Mouse (Mus musculus): Measurements from ENCODE around the gene Zcchc2. TPM values are rescaled to one million over a fixed set of nuclear protein-coding genes. Genes with fewer than 3 reads are reported as not detected.

Zcchc2 gene
- polyA plus RNA-seq, 1 experiment from 2014 or later, result 1.5 TPM

DNA sequence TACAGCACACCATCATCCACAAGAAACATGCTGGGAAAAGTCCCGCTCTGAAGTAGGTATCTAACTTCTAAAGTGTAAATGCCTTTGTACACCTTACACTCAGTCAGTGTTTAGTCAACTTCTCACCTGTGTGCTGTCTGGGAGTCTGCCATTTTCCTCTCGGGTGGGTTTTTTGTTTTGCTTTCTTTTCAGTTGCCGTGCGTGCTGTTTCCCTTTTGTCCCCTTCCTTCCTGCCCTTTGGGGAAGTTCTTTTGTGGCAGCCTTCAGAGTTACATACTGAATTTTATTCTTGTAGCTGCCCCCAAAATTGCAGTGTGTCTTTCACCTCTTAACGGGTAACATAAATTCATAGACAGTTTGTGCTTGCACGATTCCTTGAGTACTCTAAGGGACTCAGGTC lies 29.6 kb downstream of the Zcchc2 start:
- DNase-seq (ENCODE audit: low spot score) (no peak), ATAC-seq (ENCODE audit: insufficient number of reproducible peaks, low FRiP score, low TSS enrichment, low read depth) (no peak)
- H3K4me2 ChIP-seq (ENCODE audit: low read depth, severe bottlenecking), result no peak overlapping the region
- H3K9ac ChIP-seq (ENCODE audit: low read length), result no peak overlapping the region
- 93% methylated on average over 6 of the region's 6 CpGs for WGBS
- H3K27ac ChIP-seq (replicated peaks; ENCODE audit: low read depth, low read length), result no peak overlapping the region
- H3K27me3 ChIP-seq (ENCODE audit: control insufficient read depth, insufficient read depth, low read length), result no peaks in the 10 kb centered on the region
- no peaks in the 10 kb centered on the region for H3K4me1 ChIP-seq (ENCODE audit: control insufficient read depth, insufficient read depth, low read length)
- no peaks in the 10 kb centered on the region for H3K9me3 ChIP-seq (ENCODE audit: control insufficient read depth, low read length)
- no peaks in the 10 kb centered on the region; the same call in 1 of the 2 replicates for H3K36me3 ChIP-seq (ENCODE audit: control insufficient read depth, insufficient read depth, low read length)
- H3K4me3 ChIP-seq (ENCODE audit: low read depth, low read length), result no peak overlapping the region

DNA sequence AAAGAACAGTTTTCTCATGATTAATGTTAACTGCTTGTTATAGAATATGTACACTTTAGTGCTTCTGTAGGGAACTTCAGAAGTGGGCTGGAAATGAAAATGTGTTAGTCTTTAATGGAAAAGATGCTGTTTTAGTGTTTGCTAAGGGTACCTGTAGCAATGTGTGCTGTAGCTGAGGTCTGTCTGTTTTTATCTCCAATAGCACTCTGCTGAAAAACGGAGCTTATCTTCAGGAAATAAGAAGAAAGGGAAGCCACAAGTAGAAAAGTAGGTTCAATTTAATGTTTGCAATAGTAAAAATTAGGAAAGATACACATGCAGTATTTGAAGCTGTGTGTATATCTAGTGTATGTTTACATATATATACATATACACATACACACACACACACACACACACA lies 32.8 kb downstream of the Zcchc2 start:
- Histone ChIP-seq H3K4me3 (ENCODE audit: low read depth, low read length) (no peak overlapping the region), H3K36me3 (ENCODE audit: control insufficient read depth, insufficient read depth, low read length) (no peaks in the 10 kb centered on the region; the same call in 1 of the 2 replicates), H3K9me3 (ENCODE audit: control insufficient read depth, low read length) (no peaks in the 10 kb centered on the region), H3K9ac (ENCODE audit: low read length) (no peak overlapping the region), H3K4me1 (ENCODE audit: control insufficient read depth, insufficient read depth, low read length) (no peaks in the 10 kb centered on the region), H3K4me2 (ENCODE audit: low read depth, severe bottlenecking) (no peak overlapping the region), H3K27ac (replicated peaks; ENCODE audit: low read depth, low read length) (no peak overlapping the region), H3K27me3 (ENCODE audit: control insufficient read depth, insufficient read depth, low read length) (no peaks in the 10 kb centered on the region)
- 95% methylated on average over 1 of the region's 1 CpGs for WGBS
- ATAC-seq (ENCODE audit: insufficient number of reproducible peaks, low FRiP score, low TSS enrichment, low read depth) (no peak), DNase-seq (ENCODE audit: low spot score) (no peak)

DNA sequence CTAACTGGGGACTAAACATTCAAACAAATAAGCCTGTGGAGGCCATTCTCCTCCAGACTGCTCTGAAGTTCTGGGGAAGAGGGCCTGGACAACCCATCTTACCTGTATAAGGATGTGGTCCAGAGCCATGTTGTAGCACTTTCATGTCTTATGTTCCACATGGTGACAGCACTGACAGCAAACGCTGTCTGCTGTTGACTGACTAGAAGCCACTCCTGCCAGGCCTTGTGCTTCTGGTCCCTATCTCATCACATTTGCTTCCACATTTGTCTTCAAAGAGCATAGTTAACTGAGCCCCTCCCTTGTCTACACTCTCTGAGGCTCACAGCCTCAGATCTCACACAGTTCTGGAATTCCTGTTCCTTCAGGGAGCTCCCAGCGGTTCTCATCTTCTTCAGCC lies 34.0 kb downstream of the Zcchc2 start:
- 81% methylated on average over 2 of the region's 2 CpGs for WGBS

DNA sequence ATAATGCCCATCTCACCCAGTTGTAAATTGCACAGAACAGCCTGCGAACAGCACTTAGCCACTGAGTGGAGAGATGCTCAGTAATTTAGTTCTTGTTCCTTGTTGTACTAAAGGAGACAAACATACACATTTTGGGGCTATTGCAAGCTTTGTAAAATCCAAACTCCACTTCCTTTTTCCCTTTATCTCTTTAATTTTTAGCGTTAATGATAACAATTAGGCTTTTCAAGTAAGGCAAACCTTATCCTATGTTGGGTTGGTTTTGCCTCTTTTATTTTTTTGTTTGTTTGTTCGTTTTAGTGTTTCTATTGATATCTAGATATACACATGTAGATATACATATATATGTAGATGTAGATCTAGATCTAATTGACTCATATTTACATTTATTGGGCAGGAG lies 34.6 kb downstream of the Zcchc2 start:
- Histone ChIP-seq H3K36me3 (ENCODE audit: control insufficient read depth, insufficient read depth, low read length) (no peaks in the 10 kb centered on the region; the same call in 1 of the 2 replicates), H3K27me3 (ENCODE audit: control insufficient read depth, insufficient read depth, low read length) (no peaks in the 10 kb centered on the region), H3K9me3 (ENCODE audit: control insufficient read depth, low read length) (no peaks in the 10 kb centered on the region), H3K4me2 (ENCODE audit: low read depth, severe bottlenecking) (no peak overlapping the region), H3K4me3 (ENCODE audit: low read depth, low read length) (no peak overlapping the region), H3K27ac (replicated peaks; ENCODE audit: low read depth, low read length) (no peak overlapping the region), H3K4me1 (ENCODE audit: control insufficient read depth, insufficient read depth, low read length) (no peaks in the 10 kb centered on the region), H3K9ac (ENCODE audit: low read length) (no peak overlapping the region)
- DNase-seq (ENCODE audit: low spot score) (no peak), ATAC-seq (ENCODE audit: insufficient number of reproducible peaks, low FRiP score, low TSS enrichment, low read depth) (no peak)
- WGBS, result 92% methylated on average over 3 of the region's 3 CpGs

More for the DNA sequence above, 34.0 kb downstream of the Zcchc2 start:
- Histone ChIP-seq H3K27me3 (ENCODE audit: control insufficient read depth, insufficient read depth, low read length) (no peaks in the 10 kb centered on the region), H3K4me3 (ENCODE audit: low read depth, low read length) (no peak overlapping the region), H3K9me3 (ENCODE audit: control insufficient read depth, low read length) (no peaks in the 10 kb centered on the region), H3K4me2 (ENCODE audit: low read depth, severe bottlenecking) (no peak overlapping the region), H3K9ac (ENCODE audit: low read length) (no peak overlapping the region), H3K27ac (replicated peaks; ENCODE audit: low read depth, low read length) (no peak overlapping the region), H3K36me3 (ENCODE audit: control insufficient read depth, insufficient read depth, low read length) (no peaks in the 10 kb centered on the region; the same call in 1 of the 2 replicates), H3K4me1 (ENCODE audit: control insufficient read depth, insufficient read depth, low read length) (no peaks in the 10 kb centered on the region)
- ATAC-seq (ENCODE audit: insufficient number of reproducible peaks, low FRiP score, low TSS enrichment, low read depth), result no peak
- no peak for DNase-seq (ENCODE audit: low spot score)

DNA sequence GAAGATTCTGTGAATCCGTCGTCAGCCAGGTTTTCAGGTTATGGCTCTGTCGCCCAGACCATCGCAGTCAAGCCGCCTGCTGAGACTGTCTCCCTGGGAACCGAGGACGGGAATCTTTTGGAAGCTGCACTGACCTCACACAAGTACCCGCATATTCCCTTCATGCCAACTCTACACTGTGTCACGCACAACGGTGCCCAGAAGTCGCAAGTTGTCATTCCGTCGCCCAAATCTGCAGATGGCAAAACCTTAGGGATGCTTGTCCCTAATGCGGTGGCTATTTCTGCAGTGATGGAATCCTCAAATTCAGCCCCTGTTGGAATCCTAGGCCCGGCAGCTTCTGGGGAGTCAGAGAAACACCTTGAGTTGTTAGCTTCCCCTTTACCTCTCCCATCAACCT lies 39.6 kb downstream of the Zcchc2 start:
- H3K36me3 ChIP-seq (ENCODE audit: control insufficient read depth, insufficient read depth, low read length), result peaks cover 6% of the 10 kb centered on the region; the same call in 1 of the 2 replicates
- H3K9ac ChIP-seq (ENCODE audit: low read length), result no peak overlapping the region
- ATAC-seq (ENCODE audit: insufficient number of reproducible peaks, low FRiP score, low TSS enrichment, low read depth) (no peak), DNase-seq (ENCODE audit: low spot score) (no peak)
- H3K9me3 ChIP-seq (ENCODE audit: control insufficient read depth, low read length), result no peaks in the 10 kb centered on the region
- no peak overlapping the region for H3K4me2 ChIP-seq (ENCODE audit: low read depth, severe bottlenecking)
- 95% methylated on average over 15 of the region's 15 CpGs for WGBS
- H3K4me3 ChIP-seq (ENCODE audit: low read depth, low read length), result no peak overlapping the region
- no peaks in the 10 kb centered on the region for H3K4me1 ChIP-seq (ENCODE audit: control insufficient read depth, insufficient read depth, low read length)
- H3K27ac ChIP-seq (replicated peaks; ENCODE audit: low read depth, low read length), result no peak overlapping the region
- H3K27me3 ChIP-seq (ENCODE audit: control insufficient read depth, insufficient read depth, low read length), result no peaks in the 10 kb centered on the region

DNA sequence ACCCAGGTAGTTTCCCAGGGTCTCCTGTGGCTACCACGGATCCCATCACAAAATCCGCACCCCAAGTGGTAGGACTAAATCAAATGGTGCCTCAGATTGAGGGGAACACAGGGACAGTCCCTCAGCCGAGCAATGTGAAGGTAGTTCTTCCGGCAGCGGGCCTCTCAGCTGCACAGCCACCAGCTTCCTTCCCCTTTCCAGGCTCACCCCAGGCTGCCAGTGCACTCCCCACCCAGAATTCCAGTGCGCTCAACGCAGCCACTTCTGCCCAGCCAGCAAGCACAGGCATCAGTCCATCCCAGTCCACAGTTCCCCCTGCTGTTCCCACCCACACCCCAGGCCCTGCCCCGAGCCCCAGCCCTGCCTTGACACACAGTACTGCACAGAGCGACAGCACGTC lies 40.1 kb downstream of the Zcchc2 start:
- WGBS, result 94% methylated on average over 10 of the region's 10 CpGs
- no peak overlapping the region for H3K9ac ChIP-seq (ENCODE audit: low read length)
- ATAC-seq (ENCODE audit: insufficient number of reproducible peaks, low FRiP score, low TSS enrichment, low read depth), result no peak

DNA sequence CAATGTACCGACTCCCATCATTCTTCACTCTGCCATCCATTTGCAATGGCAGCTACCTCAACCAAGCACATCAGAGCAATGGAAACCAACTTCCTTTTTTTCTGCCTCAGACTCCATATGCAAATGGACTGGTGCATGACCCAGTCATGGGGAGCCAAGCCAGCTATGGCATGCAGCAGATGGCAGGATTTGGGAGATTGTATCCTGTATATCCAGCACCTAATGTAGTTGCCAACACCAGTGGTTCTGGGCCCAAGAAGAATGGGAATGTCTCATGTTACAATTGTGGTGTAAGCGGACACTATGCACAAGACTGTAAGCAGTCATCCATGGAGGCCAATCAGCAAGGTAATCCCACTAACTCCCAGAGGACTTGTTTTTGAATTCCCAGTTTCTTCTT lies 40.7 kb downstream of the Zcchc2 start:
- Histone ChIP-seq H3K27me3 (ENCODE audit: control insufficient read depth, insufficient read depth, low read length) (no peaks in the 10 kb centered on the region), H3K4me2 (ENCODE audit: low read depth, severe bottlenecking) (no peak overlapping the region), H3K9ac (ENCODE audit: low read length) (no peak overlapping the region), H3K27ac (replicated peaks; ENCODE audit: low read depth, low read length) (no peak overlapping the region), H3K9me3 (ENCODE audit: control insufficient read depth, low read length) (no peaks in the 10 kb centered on the region), H3K36me3 (ENCODE audit: control insufficient read depth, insufficient read depth, low read length) (peaks cover 6% of the 10 kb centered on the region; the same call in 1 of the 2 replicates), H3K4me1 (ENCODE audit: control insufficient read depth, insufficient read depth, low read length) (no peaks in the 10 kb centered on the region), H3K4me3 (ENCODE audit: low read depth, low read length) (no peak overlapping the region)
- DNase-seq (ENCODE audit: low spot score) (no peak), ATAC-seq (ENCODE audit: insufficient number of reproducible peaks, low FRiP score, low TSS enrichment, low read depth) (no peak)
- 91% methylated on average over 2 of the region's 2 CpGs for WGBS

More for the DNA sequence above, 40.1 kb downstream of the Zcchc2 start:
- no peak for DNase-seq (ENCODE audit: low spot score)
- Histone ChIP-seq H3K9me3 (ENCODE audit: control insufficient read depth, low read length) (no peaks in the 10 kb centered on the region), H3K27ac (replicated peaks; ENCODE audit: low read depth, low read length) (no peak overlapping the region), H3K4me2 (ENCODE audit: low read depth, severe bottlenecking) (no peak overlapping the region), H3K27me3 (ENCODE audit: control insufficient read depth, insufficient read depth, low read length) (no peaks in the 10 kb centered on the region), H3K36me3 (ENCODE audit: control insufficient read depth, insufficient read depth, low read length) (peaks cover 6% of the 10 kb centered on the region; the same call in 1 of the 2 replicates), H3K4me1 (ENCODE audit: control insufficient read depth, insufficient read depth, low read length) (no peaks in the 10 kb centered on the region), H3K4me3 (ENCODE audit: low read depth, low read length) (no peak overlapping the region)

DNA sequence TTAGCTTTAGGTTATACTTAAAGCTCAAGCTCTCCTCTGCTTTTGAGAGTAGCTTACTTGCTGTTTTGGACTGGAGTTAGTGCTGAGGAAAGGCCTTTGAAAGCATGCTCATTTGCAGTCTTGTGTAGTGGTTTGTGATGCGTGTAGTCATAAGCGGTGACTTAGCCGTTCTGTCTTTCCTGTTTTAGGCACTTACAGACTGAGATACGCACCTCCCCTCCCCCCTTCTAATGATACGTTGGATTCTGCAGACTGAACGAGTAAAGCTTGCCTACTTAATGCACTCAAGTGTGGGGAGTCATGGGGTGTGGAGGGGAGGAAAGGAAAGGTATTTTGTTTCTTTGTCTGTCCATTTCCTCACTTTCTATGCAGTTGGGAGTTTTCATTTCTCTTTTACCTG lies 41.7 kb downstream of the Zcchc2 start:
- no peak overlapping the region for H3K4me3 ChIP-seq (ENCODE audit: low read depth, low read length)
- peaks cover 6% of the 10 kb centered on the region; the same call in 1 of the 2 replicates for H3K36me3 ChIP-seq (ENCODE audit: control insufficient read depth, insufficient read depth, low read length)
- no peak for ATAC-seq (ENCODE audit: insufficient number of reproducible peaks, low FRiP score, low TSS enrichment, low read depth)
- no peak for DNase-seq (ENCODE audit: low spot score)
- no peak overlapping the region for H3K9ac ChIP-seq (ENCODE audit: low read length)
- WGBS, result 73% methylated on average over 6 of the region's 6 CpGs
- H3K9me3 ChIP-seq (ENCODE audit: control insufficient read depth, low read length), result no peaks in the 10 kb centered on the region
- no peaks in the 10 kb centered on the region for H3K27me3 ChIP-seq (ENCODE audit: control insufficient read depth, insufficient read depth, low read length)
- H3K4me2 ChIP-seq (ENCODE audit: low read depth, severe bottlenecking), result no peak overlapping the region
- H3K27ac ChIP-seq (replicated peaks; ENCODE audit: low read depth, low read length), result no peak overlapping the region
- H3K4me1 ChIP-seq (ENCODE audit: control insufficient read depth, insufficient read depth, low read length), result no peaks in the 10 kb centered on the region

DNA sequence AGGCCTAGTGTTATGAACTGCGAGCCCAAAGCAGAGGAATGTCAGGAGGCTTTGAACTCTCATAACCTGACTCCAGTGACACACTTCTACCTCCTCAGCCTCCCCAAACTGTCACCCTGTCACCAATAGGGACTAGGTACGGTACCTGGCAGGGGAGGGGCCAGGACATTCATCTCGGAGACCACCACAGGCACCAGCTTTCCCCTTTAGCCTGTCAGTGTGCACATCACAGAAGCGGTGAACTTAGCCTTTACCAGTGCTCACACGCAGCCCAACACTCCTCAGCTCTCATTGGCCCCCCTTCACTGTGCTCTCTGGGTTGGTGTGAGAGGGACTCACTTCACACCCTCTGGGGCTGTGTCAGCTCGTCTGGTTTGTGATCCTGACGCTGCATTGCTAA lies 44.6 kb downstream of the Zcchc2 start:
- Histone ChIP-seq H3K4me1 (ENCODE audit: control insufficient read depth, insufficient read depth, low read length) (no peaks in the 10 kb centered on the region), H3K9me3 (ENCODE audit: control insufficient read depth, low read length) (no peaks in the 10 kb centered on the region), H3K27me3 (ENCODE audit: control insufficient read depth, insufficient read depth, low read length) (no peaks in the 10 kb centered on the region), H3K9ac (ENCODE audit: low read length) (no peak overlapping the region), H3K36me3 (ENCODE audit: control insufficient read depth, insufficient read depth, low read length) (peaks cover 6% of the 10 kb centered on the region; the same call in 1 of the 2 replicates), H3K27ac (replicated peaks; ENCODE audit: low read depth, low read length) (no peak overlapping the region), H3K4me2 (ENCODE audit: low read depth, severe bottlenecking) (no peak overlapping the region), H3K4me3 (ENCODE audit: low read depth, low read length) (no peak overlapping the region)
- ATAC-seq (ENCODE audit: insufficient number of reproducible peaks, low FRiP score, low TSS enrichment, low read depth) (no peak), DNase-seq (ENCODE audit: low spot score) (no peak)
- WGBS, result 80% methylated on average over 7 of the region's 7 CpGs
